Mouse (Mus musculus): ENCODE results near the gene Cd86. TPM values are rescaled to one million over a fixed set of nuclear protein-coding genes. Genes with fewer than 3 reads are reported as not detected.

Cd86 gene
- polyA plus RNA-seq, 1 experiment from 2014 or later, result 1.7 TPM

DNA sequence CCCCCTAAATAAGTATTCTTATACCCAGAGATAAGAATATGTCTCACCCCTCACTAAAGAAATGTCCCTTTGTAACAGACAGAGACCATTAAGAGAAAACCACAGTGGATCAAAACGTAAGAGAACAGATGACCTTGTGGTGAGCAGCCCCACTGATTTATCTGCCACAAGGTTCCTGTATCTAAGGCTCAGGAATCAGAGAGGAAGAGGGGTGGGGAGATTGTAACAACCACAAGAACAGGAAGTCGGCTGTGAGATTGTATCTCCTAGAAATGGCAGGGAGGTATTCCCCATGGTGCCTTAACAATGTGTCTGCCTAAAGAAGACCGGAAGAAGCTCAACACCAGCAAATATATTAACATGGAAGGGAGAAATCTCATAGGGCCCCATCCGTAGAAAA, 77.9 kb downstream of the Cd86 start:
- no peak overlapping the region for H3K27ac ChIP-seq (replicated peaks)
- no peaks in the 10 kb centered on the region for H3K4me1 ChIP-seq
- H3K9ac ChIP-seq (replicated peaks), result no peak overlapping the region
- WGBS, result 82% methylated on average over 4 of the region's 4 CpGs
- H3K4me2 ChIP-seq (replicated peaks), result no peak overlapping the region
- no peaks in the 10 kb centered on the region for H3K36me3 ChIP-seq
- no peaks in the 10 kb centered on the region for H3K27me3 ChIP-seq
- no peak for ATAC-seq (ENCODE audit: low FRiP score, low read depth)
- no peak overlapping the region for H3K4me3 ChIP-seq
- no peaks in the 10 kb centered on the region for H3K9me3 ChIP-seq

DNA sequence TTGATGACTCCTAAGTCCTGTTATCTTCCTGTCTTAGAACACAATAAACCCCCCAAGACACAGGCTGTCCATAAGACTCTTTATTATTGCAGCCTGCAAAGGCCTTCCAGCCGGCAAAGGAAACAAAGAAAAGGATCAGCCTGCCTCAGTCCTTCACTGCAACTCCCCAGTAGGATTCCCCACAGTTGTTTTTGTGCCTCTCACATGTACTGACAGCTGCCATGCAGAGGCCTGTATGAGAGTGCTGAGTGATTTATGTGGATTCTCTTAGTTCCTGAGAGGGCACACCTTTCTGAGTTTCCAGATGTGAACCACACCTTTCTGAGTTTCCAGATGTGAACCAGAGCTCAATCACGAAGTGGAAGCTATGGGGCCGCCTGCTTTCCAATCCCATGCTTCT, 83.8 kb downstream of the Cd86 start:
- no peaks in the 10 kb centered on the region for H3K27me3 ChIP-seq
- no peak overlapping the region for H3K4me3 ChIP-seq
- H3K36me3 ChIP-seq, result no peaks in the 10 kb centered on the region
- WGBS, result 41% methylated on average over 3 of the region's 3 CpGs
- no peaks in the 10 kb centered on the region for H3K9me3 ChIP-seq
- H3K27ac ChIP-seq (replicated peaks), result no peak overlapping the region
- no peak for ATAC-seq (ENCODE audit: low FRiP score, low read depth)
- no peak overlapping the region for H3K4me2 ChIP-seq (replicated peaks)
- no peak overlapping the region for H3K9ac ChIP-seq (replicated peaks)
- H3K4me1 ChIP-seq, result peaks cover 4% of the 10 kb centered on the region; the same call in 1 of the 2 replicates

DNA sequence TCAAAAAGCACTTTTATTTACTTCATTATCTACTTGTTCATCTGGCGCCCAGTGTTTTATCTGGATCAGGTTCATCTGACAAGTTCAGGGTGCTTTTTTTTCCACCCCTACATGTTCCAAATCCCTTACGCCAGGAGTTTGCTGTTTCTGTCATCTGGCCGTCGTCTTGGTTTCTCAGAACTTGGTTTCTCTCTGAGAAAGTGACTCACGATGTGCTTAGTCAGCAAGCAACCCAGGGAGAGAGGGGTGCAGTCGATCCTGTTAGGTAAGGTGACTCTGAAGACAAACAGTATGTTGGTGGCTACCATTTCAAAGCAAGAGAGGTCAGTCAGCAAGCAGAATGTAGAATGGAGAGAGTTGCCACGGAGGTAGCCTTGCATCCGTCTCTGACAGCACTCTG, 93.9 kb downstream of the Cd86 start:
- ATAC-seq (ENCODE audit: low FRiP score, low read depth), result no peak
- Histone ChIP-seq H3K9ac (replicated peaks) (no peak overlapping the region), H3K4me2 (replicated peaks) (no peak overlapping the region), H3K36me3 (no peaks in the 10 kb centered on the region), H3K27me3 (no peaks in the 10 kb centered on the region), H3K9me3 (no peaks in the 10 kb centered on the region), H3K4me3 (no peak overlapping the region), H3K27ac (replicated peaks) (no peak overlapping the region), H3K4me1 (no peaks in the 10 kb centered on the region)
- 83% methylated on average over 8 of the region's 8 CpGs for WGBS

DNA sequence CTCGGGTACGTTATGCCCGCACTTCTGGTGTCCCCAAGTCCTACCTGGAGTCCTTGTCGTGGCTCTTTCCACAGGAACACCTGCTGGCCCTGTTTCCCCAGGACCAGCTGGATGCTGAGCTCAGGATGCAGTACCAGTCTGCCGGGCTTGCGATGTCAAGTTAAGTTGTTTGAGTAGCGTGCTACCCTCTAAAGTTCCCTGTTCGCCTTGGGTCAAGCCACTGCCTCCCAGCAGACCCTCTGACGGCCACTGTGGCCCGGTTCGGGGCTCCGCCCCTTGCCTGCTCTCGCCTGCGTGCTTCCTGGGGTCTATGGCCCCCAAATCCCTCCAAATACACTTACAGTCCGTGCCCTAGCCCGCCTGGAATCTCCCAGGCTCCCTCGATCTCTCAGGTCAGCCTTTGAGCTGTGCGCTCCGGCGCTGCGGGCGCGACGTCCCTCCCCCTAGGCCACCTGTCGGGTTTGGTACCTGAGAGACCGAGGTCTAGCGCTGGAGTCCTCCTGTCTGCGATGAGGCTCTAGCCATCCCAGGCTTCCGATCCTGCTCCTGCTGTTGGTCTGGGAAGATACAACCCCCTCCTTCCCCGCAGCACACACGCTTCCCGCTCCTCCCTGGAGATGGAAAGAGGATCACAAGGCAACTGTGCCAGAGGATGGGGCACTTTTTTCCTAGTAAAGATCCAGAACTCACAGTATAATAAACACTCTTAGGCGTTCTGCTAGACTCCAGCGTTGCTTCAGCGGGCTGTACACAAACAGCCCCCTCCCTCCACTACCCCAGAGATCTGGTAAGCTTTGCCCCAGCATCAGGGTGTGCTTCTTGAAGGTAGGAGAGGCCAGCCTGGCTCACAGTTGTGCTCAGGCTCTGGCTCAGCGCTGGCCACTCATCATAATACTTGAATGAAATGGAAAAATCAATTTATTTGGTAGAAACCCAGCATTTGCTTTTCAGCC, 104.2 kb downstream of the Cd86 start, which contains the start of gene Casr:
Gene Casr, minus strand, starts transcription at position 756 of the 953 bp plus-strand sequence.
- Histone ChIP-seq H3K27ac (replicated peaks) (no peak within 1 kb of the TSS), H3K4me3 (peak within 1 kb of the TSS; percentile 43), H3K9me3 (no peaks in the 10 kb centered on the region), H3K36me3 (no peaks in the 10 kb centered on the region), H3K27me3 (peaks cover 14% of the 10 kb centered on the region), H3K9ac (replicated peaks) (peak within 1 kb of the TSS; percentile 46; the same call in 1 of the 2 replicates), H3K4me2 (replicated peaks) (peak within 1 kb of the TSS; percentile 79), H3K4me1 (peaks cover 12% of the 10 kb centered on the region)
- 0 out of 2 replicates have a peak, but pooled peaks have one; percentile 41 for ATAC-seq (ENCODE audit: low FRiP score, low read depth)
- WGBS, result 2% methylated on average over 36 of the region's 36 CpGs

GRCm38 (mm10) chr16:36559573-36559972, 106.3 kb downstream of the Cd86 start:
- Histone ChIP-seq H3K4me2 (replicated peaks) (no peak overlapping the region), H3K36me3 (no peaks in the 10 kb centered on the region), H3K9me3 (no peaks in the 10 kb centered on the region), H3K9ac (replicated peaks) (no peak overlapping the region), H3K27me3 (peaks cover 14% of the 10 kb centered on the region), H3K27ac (replicated peaks) (no peak overlapping the region), H3K4me1 (peaks cover 12% of the 10 kb centered on the region), H3K4me3 (no peak overlapping the region)
- 89% methylated on average over 6 of the region's 6 CpGs for WGBS
- no peak for ATAC-seq (ENCODE audit: low FRiP score, low read depth)

GRCm38 (mm10) chr16:36555672-36556165, 110.2 kb downstream of the Cd86 start:
- no peak for ATAC-seq (ENCODE audit: low FRiP score, low read depth)
- no peaks in the 10 kb centered on the region for H3K4me1 ChIP-seq
- no peak overlapping the region for H3K4me3 ChIP-seq
- no peak overlapping the region for H3K27ac ChIP-seq (replicated peaks)
- H3K4me2 ChIP-seq (replicated peaks), result no peak overlapping the region
- no peak overlapping the region for H3K9ac ChIP-seq (replicated peaks)
- peaks cover 5% of the 10 kb centered on the region; the same call in 1 of the 2 replicates for H3K9me3 ChIP-seq
- WGBS, result 87% methylated on average over 10 of the region's 10 CpGs
- H3K36me3 ChIP-seq, result no peaks in the 10 kb centered on the region
- no peaks in the 10 kb centered on the region for H3K27me3 ChIP-seq

Other genes starting within 250 kb of the Cd86 start
- 0.52 TPM in 1 of 2 replicates, not detected in the other for gene Stfa3, start 210.7 kb downstream of the Cd86 start, polyA plus RNA-seq (2016; fragmentation: Nextera tagmentation; extraction: Ambion mirVana)
- 0.04 TPM in 1 of 2 replicates, not detected in the other for gene Casr, start 103.9 kb downstream of the Cd86 start, polyA plus RNA-seq (2016; fragmentation: Nextera tagmentation; extraction: Ambion mirVana)
- gene Ildr1, start 27.9 kb upstream of the Cd86 start, polyA plus RNA-seq (2016; fragmentation: Nextera tagmentation; extraction: Ambion mirVana), result not detected in 2 replicates
- gene Slc15a2, start 118.9 kb upstream of the Cd86 start, polyA plus RNA-seq (2016; fragmentation: Nextera tagmentation; extraction: Ambion mirVana), result 1.2 and 2.9 TPM in 2 replicates
- 67.8 and 69.7 TPM in 2 replicates for gene Iqcb1, start 162.3 kb upstream of the Cd86 start, polyA plus RNA-seq (2016; fragmentation: Nextera tagmentation; extraction: Ambion mirVana)
- 0.70 and 0.76 TPM in 2 replicates for gene Eaf2, start 208.9 kb upstream of the Cd86 start, polyA plus RNA-seq (2016; fragmentation: Nextera tagmentation; extraction: Ambion mirVana)
- 90.7 and 94.9 TPM in 2 replicates for gene Golgb1, start 209.1 kb upstream of the Cd86 start, polyA plus RNA-seq (2016; fragmentation: Nextera tagmentation; extraction: Ambion mirVana)